Mouse (Mus musculus): ENCODE results near the gene Dnajb4.

Gene Dnajb4

GRCm38 (mm10) chr3:152172322-152172935 lies 37.7 kb downstream of the Dnajb4 start:
- DNase-seq (ENCODE audit: low read depth, low spot score), result no peak

GRCm38 (mm10) chr3:152171862-152172261 lies 38.2 kb downstream of the Dnajb4 start:
- DNase-seq (ENCODE audit: low read depth, low spot score), result no peak

GRCm38 (mm10) chr3:152171236-152171635 lies 38.9 kb downstream of the Dnajb4 start:
- no peak for DNase-seq (ENCODE audit: low read depth, low spot score)

- DNase-seq (ENCODE audit: low read depth, low spot score), result no peak
These were observed 39.7 kb downstream of the Dnajb4 start for GRCm38 (mm10) chr3:152170407-152170806.

- DNase-seq (ENCODE audit: low read depth, low spot score), result no peak
These were observed 42.1 kb downstream of the Dnajb4 start for GRCm38 (mm10) chr3:152168007-152168406.

- peak; percentile 70 for DNase-seq (ENCODE audit: low read depth, low spot score)
These were observed 43.2 kb downstream of the Dnajb4 start for GRCm38 (mm10) chr3:152166699-152167451.

GRCm38 (mm10) chr3:152166099-152166423 lies 44.0 kb downstream of the Dnajb4 start, which contains the start of gene Gipc2:
Gipc2 (minus strand) TSS chr3:152166230.
- no peak for DNase-seq (ENCODE audit: low read depth, low spot score)

GRCm38 (mm10) chr3:152165351-152166098 lies 44.6 kb downstream of the Dnajb4 start:
- peak; percentile 77 for DNase-seq (ENCODE audit: low read depth, low spot score)

- DNase-seq (ENCODE audit: low read depth, low spot score), result no peak
These were observed 45.1 kb downstream of the Dnajb4 start for GRCm38 (mm10) chr3:152165014-152165350.

- no peak for DNase-seq (ENCODE audit: low read depth, low spot score)
These were observed 46.8 kb downstream of the Dnajb4 start for GRCm38 (mm10) chr3:152163320-152163719.

GRCm38 (mm10) chr3:152160607-152161006 lies 49.5 kb downstream of the Dnajb4 start:
- no peak for DNase-seq (ENCODE audit: low read depth, low spot score)

GRCm38 (mm10) chr3:152159321-152159720 lies 50.8 kb downstream of the Dnajb4 start:
- DNase-seq (ENCODE audit: low read depth, low spot score), result no peak

GRCm38 (mm10) chr3:152158344-152159291 lies 51.5 kb downstream of the Dnajb4 start:
- DNase-seq (ENCODE audit: low read depth, low spot score), result peak; percentile 73

GRCm38 (mm10) chr3:152156816-152157496 lies 53.1 kb downstream of the Dnajb4 start:
- DNase-seq (ENCODE audit: low read depth, low spot score), result no peak

- DNase-seq (ENCODE audit: low read depth, low spot score), result peak; percentile 84
These were observed 54.7 kb downstream of the Dnajb4 start for GRCm38 (mm10) chr3:152155296-152155948.

GRCm38 (mm10) chr3:152154095-152154494 lies 56.0 kb downstream of the Dnajb4 start:
- no peak for DNase-seq (ENCODE audit: low read depth, low spot score)

GRCm38 (mm10) chr3:152153152-152153551 lies 57.0 kb downstream of the Dnajb4 start:
- no peak for DNase-seq (ENCODE audit: low read depth, low spot score)

- no peak for DNase-seq (ENCODE audit: low read depth, low spot score)
These were observed 57.7 kb downstream of the Dnajb4 start for GRCm38 (mm10) chr3:152152483-152152804.

- no peak for DNase-seq (ENCODE audit: low read depth, low spot score)
These were observed 58.2 kb downstream of the Dnajb4 start for GRCm38 (mm10) chr3:152151725-152152482.

- no peak for DNase-seq (ENCODE audit: low read depth, low spot score)
These were observed 60.2 kb downstream of the Dnajb4 start for GRCm38 (mm10) chr3:152149863-152150262.
